Mouse (Mus musculus): ENCODE data around the gene Hist1h3a.

GRCm38 (mm10) chr13:23759251-23759771, 2.9 kb downstream of the Hist1h3a start:
- TF ChIP-seq NANOG (IDR thresholded peaks at IDR 0.05; ENCODE audit: borderline replicate concordance, low read length) (no peak), CTCF (conservative IDR thresholded peaks at IDR 0.05; ENCODE audit: low read length) (no peak), POU5F1 (IDR thresholded peaks at IDR 0.05; ENCODE audit: borderline replicate concordance, low read length) (no peak)

Data from E14TG2a.4 (cell line).